Mouse (Mus musculus) forelimb bud, embryonic 11.5 days (tissue): ENCODE data around the gene Lin7a.
"Not testable (repeated sequence)": the region's sequence is repeated elsewhere in the genome, so short reads cannot be mapped to it uniquely, and the experiment has no call there.

Source experiments
- DNase-seq: peaks from one replicate; pipeline ENCODE4 v3.0.0-alpha.2; 2012; ENCODE audit warnings: low read depth, low spot score

Lin7a gene

GRCm38 (mm10) chr10:107237076-107237475 lies 34.4 kb upstream of the Lin7a start:
- no peak for DNase-seq

GRCm38 (mm10) chr10:107237736-107238135 lies 33.8 kb upstream of the Lin7a start:
- DNase-seq, result no peak

GRCm38 (mm10) chr10:107238151-107238860 lies 33.2 kb upstream of the Lin7a start:
- no peak for DNase-seq

GRCm38 (mm10) chr10:107238861-107239435 lies 32.5 kb upstream of the Lin7a start:
- no peak for DNase-seq

GRCm38 (mm10) chr10:107239651-107240330 lies 31.7 kb upstream of the Lin7a start:
- no peak for DNase-seq

GRCm38 (mm10) chr10:107240446-107240845 lies 31.0 kb upstream of the Lin7a start:
- no peak for DNase-seq

GRCm38 (mm10) chr10:107240986-107241385 lies 30.5 kb upstream of the Lin7a start:
- DNase-seq, result no peak

GRCm38 (mm10) chr10:107241406-107241805 lies 30.1 kb upstream of the Lin7a start:
- no peak for DNase-seq

GRCm38 (mm10) chr10:107241999-107242398 lies 29.5 kb upstream of the Lin7a start:
- DNase-seq, result not testable (repeated sequence)

GRCm38 (mm10) chr10:107242696-107243400 lies 28.6 kb upstream of the Lin7a start:
- DNase-seq, result no peak

- DNase-seq, result no peak
Observed at GRCm38 (mm10) chr10:107244211-107244610, 27.3 kb upstream of the Lin7a start.

- DNase-seq, result no peak
Observed at GRCm38 (mm10) chr10:107244691-107245530, 26.6 kb upstream of the Lin7a start.

GRCm38 (mm10) chr10:107245531-107245840 lies 26.0 kb upstream of the Lin7a start:
- no peak for DNase-seq

- DNase-seq, result no peak
Observed at GRCm38 (mm10) chr10:107245961-107246460, 25.5 kb upstream of the Lin7a start.

- no peak for DNase-seq
Observed at GRCm38 (mm10) chr10:107247001-107247670, 24.4 kb upstream of the Lin7a start.

GRCm38 (mm10) chr10:107248481-107248880 lies 23.0 kb upstream of the Lin7a start:
- no peak for DNase-seq

GRCm38 (mm10) chr10:107249056-107249455 lies 22.4 kb upstream of the Lin7a start:
- no peak for DNase-seq

GRCm38 (mm10) chr10:107249606-107250186 lies 21.8 kb upstream of the Lin7a start:
- DNase-seq, result no peak

GRCm38 (mm10) chr10:107250346-107251210 lies 20.9 kb upstream of the Lin7a start:
- no peak for DNase-seq
